Mouse (Mus musculus) erythroblast, embryonic 14.5 days (primary cell): ENCODE results near the gene Kpna3.

Experiments
- GATA1 ChIP-seq: IDR thresholded peaks from 2 replicates; pipeline ENCODE4 v1.6.1; 2012; ENCODE audit warnings: low read length, inconsistent platforms, mixed read lengths
- TAL1 ChIP-seq: IDR thresholded peaks from 3 replicates; pipeline ENCODE4 v1.6.1; 2012; ENCODE audit warnings: low read length, inconsistent platforms, mixed read lengths

DNA sequence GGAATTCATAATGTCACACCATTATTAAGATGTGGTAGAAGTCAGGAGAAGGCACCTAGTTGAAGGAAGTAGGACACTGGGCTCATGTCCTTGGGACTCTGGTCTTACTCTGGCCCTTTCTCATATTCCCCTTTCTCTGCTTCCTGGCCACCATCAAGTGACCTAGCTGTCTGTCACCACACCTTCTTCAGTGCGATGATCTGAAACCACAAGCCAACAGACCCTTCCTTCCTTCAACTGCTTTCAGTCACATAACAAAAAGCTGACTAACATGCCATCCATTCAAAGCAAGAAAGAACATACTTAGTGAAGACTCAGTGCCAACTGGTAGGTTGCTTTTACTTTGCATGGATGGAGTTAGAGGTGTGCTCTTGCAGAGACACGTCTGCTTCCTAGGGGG, 20.7 kb upstream of the Kpna3 start:
- TF ChIP-seq GATA1: no peak
- no peak for TF ChIP-seq TAL1
